Mouse (Mus musculus) forebrain, embryonic 14.5 days (tissue): ENCODE results near the gene Amn. TPM values are rescaled to one million over a fixed set of nuclear protein-coding genes. Genes with fewer than 3 reads are reported as not detected.

Source experiments
- ATAC-seq: fragments of 200-750 bp; cut with Nextera tagmentation; 2 replicates; pipeline ENCODE4 v1.8.0; 2017; ENCODE audit warnings: mild to moderate bottlenecking, moderate library complexity
- DNase-seq: peaks from one replicate; pipeline ENCODE4 v3.0.0-alpha.2; 2015; ENCODE audit warnings: low spot score
- H3K27ac ChIP-seq: fragments of 300-500 bp; sonication (generic); 2 replicates; pipeline ENCODE4 v1.5.1; 2014; ENCODE audit warnings: low read depth, mild to moderate bottlenecking, control low read depth, low read length, moderate library complexity
- H3K27me3 ChIP-seq: fragments of 300-500 bp; sonication (generic); replicated peaks from 2 replicates; pipeline ENCODE4 v1.6.1; 2014; ENCODE audit warnings: low read length, control low read depth, mixed read lengths; ENCODE audit not compliant: control insufficient read depth, insufficient read depth
- H3K36me3 ChIP-seq: fragments of 300-500 bp; sonication (generic); 2 replicates; pipeline ENCODE4 v1.6.1; 2014; ENCODE audit warnings: low read length, control low read depth; ENCODE audit not compliant: control insufficient read depth, insufficient read depth
- H3K4me1 ChIP-seq: fragments of 300-500 bp; sonication (generic); 2 replicates; pipeline ENCODE4 v1.6.1; 2014; ENCODE audit warnings: antibody characterized with exemption, low read length, control low read depth; ENCODE audit not compliant: control insufficient read depth, insufficient read depth
- H3K4me2 ChIP-seq: fragments of 300-500 bp; sonication (generic); 2 replicates; pipeline ENCODE4 v1.6.1; 2014; ENCODE audit warnings: mild to moderate bottlenecking, control low read depth, low read length
- H3K4me3 ChIP-seq: fragments of 300-500 bp; sonication (generic); 2 replicates; pipeline ENCODE4 v1.5.1; 2014; ENCODE audit warnings: low read depth, low read length, control low read depth
- H3K9ac ChIP-seq: fragments of 300-500 bp; sonication (generic); 2 replicates; pipeline ENCODE4 v1.6.1; 2014; ENCODE audit warnings: mild to moderate bottlenecking, low read length, control low read depth, moderate library complexity
- H3K9me3 ChIP-seq: fragments of 300-500 bp; sonication (generic); replicated peaks from 2 replicates; pipeline ENCODE4 v1.6.1; 2016; ENCODE audit warnings: low read length, control low read depth, mixed read lengths; ENCODE audit not compliant: control insufficient read depth
- WGBS: fragments of 180-500 bp; shearing (Covaris S2); extraction: QIAGEN DNeasy Blood & Tissue Kit; methylation state at CpG from one replicate; pipeline ENCODE4 v1.1.7; 2014; 5-methylcytosine and 5-hydroxymethylcytosine counted together
- polyA plus RNA-seq: library from polyadenylated mRNA; unstranded; fragments of >200 nt; fragmentation: Nextera tagmentation; extraction: Ambion mirVana; gene quantifications from 2 replicates; pipeline ENCODE4 v1.2.1, GENCODE M21; 2014

Amn gene
- polyA plus RNA-seq, 1 experiment from 2014 or later, result 1.9 TPM

- no peak for DNase-seq
- Histone ChIP-seq H3K27me3 (no peaks in the 10 kb centered on the region), H3K4me2 (no peak overlapping the region), H3K9ac (no peak overlapping the region), H3K36me3 (peaks cover 42% of the 10 kb centered on the region), H3K4me1 (no peaks in the 10 kb centered on the region), H3K9me3 (no peaks in the 10 kb centered on the region), H3K4me3 (no peak overlapping the region), H3K27ac (no peak overlapping the region)
- WGBS, result 82% methylated on average over 8 of the region's 8 CpGs
- no peak for ATAC-seq
Measured at GRCm38 (mm10) chr12:111250116-111250515, 20.8 kb upstream of the Amn start.

GRCm38 (mm10) chr12:111251227-111251626 is 19.7 kb upstream of the Amn start:
- H3K4me2 ChIP-seq, result no peak overlapping the region
- H3K27ac ChIP-seq, result no peak overlapping the region
- ATAC-seq, result no peak
- H3K4me3 ChIP-seq, result no peak overlapping the region
- no peak overlapping the region for H3K9ac ChIP-seq
- H3K9me3 ChIP-seq, result no peaks in the 10 kb centered on the region
- no peaks in the 10 kb centered on the region for H3K4me1 ChIP-seq
- 69% methylated on average over 9 of the region's 9 CpGs for WGBS
- no peaks in the 10 kb centered on the region for H3K27me3 ChIP-seq
- peaks cover 41% of the 10 kb centered on the region for H3K36me3 ChIP-seq
- no peak for DNase-seq

- H3K4me1 ChIP-seq, result no peaks in the 10 kb centered on the region
- H3K27ac ChIP-seq, result no peak overlapping the region
- DNase-seq, result no peak
- no peaks in the 10 kb centered on the region for H3K27me3 ChIP-seq
- WGBS, result 96% methylated on average over 16 of the region's 16 CpGs
- no peak overlapping the region for H3K4me2 ChIP-seq
- no peaks in the 10 kb centered on the region for H3K9me3 ChIP-seq
- H3K36me3 ChIP-seq, result peaks cover 39% of the 10 kb centered on the region
- H3K9ac ChIP-seq, result no peak overlapping the region
- no peak overlapping the region for H3K4me3 ChIP-seq
- ATAC-seq, result no peak
Measured at GRCm38 (mm10) chr12:111263650-111264049, 7.2 kb upstream of the Amn start.

GRCm38 (mm10) chr12:111265212-111265611 is 5.7 kb upstream of the Amn start:
- WGBS, result 50% methylated on average over 5 of the region's 5 CpGs
- ATAC-seq, result no peak

GRCm38 (mm10) chr12:111266592-111266991 is 4.3 kb upstream of the Amn start:
- H3K4me3 ChIP-seq, result no peak overlapping the region
- whole genome bisulfite sequencing, result 52% methylated on average over 12 of the region's 12 CpGs

More at GRCm38 (mm10) chr12:111265212-111265611, 5.7 kb upstream of the Amn start:
- Histone ChIP-seq H3K4me3 (no peak overlapping the region), H3K27ac (no peak overlapping the region), H3K4me2 (no peak overlapping the region), H3K36me3 (peaks cover 35% of the 10 kb centered on the region), H3K27me3 (peaks cover 6% of the 10 kb centered on the region), H3K4me1 (no peaks in the 10 kb centered on the region), H3K9me3 (no peaks in the 10 kb centered on the region), H3K9ac (no peak overlapping the region)
- DNase-seq, result no peak

GRCm38 (mm10) chr12:111267673-111268325 is 3.1 kb upstream of the Amn start:
- Histone ChIP-seq H3K4me2 (no peak overlapping the region), H3K27me3 (peaks cover 31% of the 10 kb centered on the region), H3K4me1 (no peaks in the 10 kb centered on the region), H3K9ac (no peak overlapping the region), H3K27ac (no peak overlapping the region), H3K4me3 (no peak overlapping the region), H3K36me3 (peaks cover 16% of the 10 kb centered on the region), H3K9me3 (no peaks in the 10 kb centered on the region)
- ATAC-seq (no peak), DNase-seq (no peak)
- 73% methylated on average over 4 of the region's 4 CpGs for WGBS

More at GRCm38 (mm10) chr12:111266592-111266991, 4.3 kb upstream of the Amn start:
- ATAC-seq (no peak), DNase-seq (no peak)
- H3K27ac ChIP-seq, result no peak overlapping the region
- no peaks in the 10 kb centered on the region for H3K9me3 ChIP-seq
- H3K4me1 ChIP-seq, result no peaks in the 10 kb centered on the region
- no peak overlapping the region for H3K4me2 ChIP-seq
- peaks cover 24% of the 10 kb centered on the region for H3K36me3 ChIP-seq
- H3K9ac ChIP-seq, result no peak overlapping the region
- peaks cover 20% of the 10 kb centered on the region for H3K27me3 ChIP-seq

- H3K4me3 ChIP-seq, result no peak overlapping the region
- no peak overlapping the region for H3K4me2 ChIP-seq
- H3K27me3 ChIP-seq, result peaks cover 68% of the 10 kb centered on the region
- no peak overlapping the region for H3K9ac ChIP-seq
- ATAC-seq (no peak), DNase-seq (no peak)
- H3K27ac ChIP-seq, result no peak overlapping the region
- WGBS, result 7% methylated on average over 25 of the region's 28 CpGs
- 0 out of 2 replicates have a peak, but pooled peaks cover 4% of the 10 kb centered on the region for H3K36me3 ChIP-seq
- no peaks in the 10 kb centered on the region for H3K9me3 ChIP-seq
- peaks cover 10% of the 10 kb centered on the region; the same call in 1 of the 2 replicates for H3K4me1 ChIP-seq
Measured at GRCm38 (mm10) chr12:111271406-111271805, 511 bp downstream of the Amn start.

- no peaks in the 10 kb centered on the region for H3K9me3 ChIP-seq
- peaks cover 10% of the 10 kb centered on the region; the same call in 1 of the 2 replicates for H3K4me1 ChIP-seq
- H3K27ac ChIP-seq, result no peak overlapping the region
- no peak overlapping the region for H3K4me2 ChIP-seq
- H3K27me3 ChIP-seq, result peaks cover 73% of the 10 kb centered on the region
- H3K9ac ChIP-seq, result no peak overlapping the region
- 22% methylated on average over 8 of the region's 8 CpGs for WGBS
- ATAC-seq (no peak), DNase-seq (no peak)
- H3K4me3 ChIP-seq, result no peak overlapping the region
- 0 out of 2 replicates have a peak, but pooled peaks cover 4% of the 10 kb centered on the region for H3K36me3 ChIP-seq
Measured at GRCm38 (mm10) chr12:111271966-111272365, 1.1 kb downstream of the Amn start.

- DNase-seq, result peak; percentile 77
- Histone ChIP-seq H3K36me3 (0 out of 2 replicates have a peak, but pooled peaks cover under 1% of the 10 kb centered on the region), H3K9me3 (no peaks in the 10 kb centered on the region), H3K27ac (no peak overlapping the region), H3K27me3 (peaks cover 76% of the 10 kb centered on the region), H3K4me3 (no peak overlapping the region), H3K4me2 (no peak overlapping the region), H3K9ac (no peak overlapping the region), H3K4me1 (peaks cover 10% of the 10 kb centered on the region; the same call in 1 of the 2 replicates)
- ATAC-seq, result no peak
- WGBS, result 18% methylated on average over 12 of the region's 12 CpGs
Measured at GRCm38 (mm10) chr12:111272420-111272819, 1.5 kb downstream of the Amn start.
